Mouse (Mus musculus) CD4-positive, CD25-positive, alpha-beta regulatory T cell, adult 2 months (primary cell): ENCODE data around the gene St14.

Source experiments
- DNase-seq: peaks from one replicate; pipeline ENCODE4 v3.0.0-alpha.2; 2012; ENCODE audit warnings: low read depth, low spot score

The St14 gene

DNA sequence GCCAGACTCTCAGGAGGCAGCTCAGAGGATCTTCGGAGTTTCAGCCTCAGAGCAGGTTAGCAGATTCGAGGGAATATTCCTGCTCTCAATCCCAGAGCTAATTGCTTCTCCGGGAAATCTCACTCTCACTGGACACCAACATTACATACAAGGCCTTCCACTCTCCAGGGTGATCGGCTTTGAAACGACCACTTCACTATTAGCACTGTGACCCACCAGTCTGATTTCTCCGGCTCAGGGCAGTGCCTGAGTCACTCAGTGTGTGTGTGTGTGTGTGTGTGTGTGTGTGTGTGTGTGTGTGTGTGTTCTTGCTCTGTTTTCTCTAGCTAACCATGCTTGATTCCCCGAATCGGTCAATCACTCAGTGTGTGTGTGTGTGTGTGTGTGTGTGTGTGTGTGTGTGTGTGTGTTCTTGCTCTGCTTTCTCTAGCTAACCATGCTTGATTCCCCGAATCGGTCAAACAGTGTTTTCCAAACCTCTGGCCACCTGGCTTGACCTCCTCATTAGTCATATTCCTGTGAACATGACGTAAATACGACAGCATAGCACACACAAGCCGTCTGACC, 9.1 kb downstream of the St14 start:
- DNase-seq, result no peak

DNA sequence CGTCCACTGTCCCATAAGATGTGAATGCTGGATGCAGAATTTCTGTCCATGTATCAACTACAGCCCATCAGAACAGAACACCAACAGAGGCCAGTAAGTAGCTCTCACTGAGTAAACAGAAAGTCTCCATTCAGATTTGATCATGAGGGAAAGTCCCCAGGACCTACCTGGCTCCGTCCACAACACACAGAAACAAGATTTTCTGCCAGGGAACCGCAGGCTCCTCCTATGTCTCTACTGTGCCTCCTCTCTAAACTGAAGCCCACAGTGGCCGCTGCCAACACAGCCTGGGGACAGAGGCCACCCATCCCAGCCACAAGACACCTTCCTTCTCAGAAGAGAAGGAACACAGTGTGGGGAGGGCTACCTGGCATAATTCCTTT, 11.1 kb downstream of the St14 start:
- DNase-seq, result peak; percentile 27

DNA sequence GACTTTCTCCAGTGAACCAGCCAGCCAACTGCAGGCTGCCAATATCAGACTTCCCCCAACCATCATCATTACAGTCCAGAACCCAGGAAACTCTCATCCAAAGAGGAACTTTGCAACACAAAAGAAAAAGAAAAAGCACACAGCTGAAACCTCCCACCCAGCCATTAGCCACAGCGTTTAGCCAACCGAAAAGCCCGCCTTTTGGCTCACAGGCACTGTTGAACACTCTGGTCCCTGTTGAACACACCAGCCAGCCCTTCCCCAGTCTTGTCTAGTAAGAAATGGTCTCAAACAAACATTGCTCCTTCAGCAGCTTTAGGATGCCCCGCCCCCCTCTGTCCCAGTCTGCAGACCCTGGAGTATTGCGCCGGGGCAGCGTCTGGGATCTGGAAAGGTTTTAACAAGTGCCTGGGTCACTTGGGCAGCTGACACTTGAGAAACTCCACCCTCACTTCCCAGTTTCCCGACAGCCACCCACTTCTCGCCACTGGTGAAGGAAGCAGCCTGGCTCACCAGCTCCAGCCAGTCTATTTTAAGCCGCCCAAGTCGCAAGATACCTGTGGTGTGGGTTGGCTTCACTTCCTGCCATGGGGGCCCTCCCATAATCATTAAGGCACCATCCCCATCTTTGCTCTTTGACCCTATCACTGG, 11.6 kb downstream of the St14 start:
- DNase-seq, result peak; percentile 9

DNA sequence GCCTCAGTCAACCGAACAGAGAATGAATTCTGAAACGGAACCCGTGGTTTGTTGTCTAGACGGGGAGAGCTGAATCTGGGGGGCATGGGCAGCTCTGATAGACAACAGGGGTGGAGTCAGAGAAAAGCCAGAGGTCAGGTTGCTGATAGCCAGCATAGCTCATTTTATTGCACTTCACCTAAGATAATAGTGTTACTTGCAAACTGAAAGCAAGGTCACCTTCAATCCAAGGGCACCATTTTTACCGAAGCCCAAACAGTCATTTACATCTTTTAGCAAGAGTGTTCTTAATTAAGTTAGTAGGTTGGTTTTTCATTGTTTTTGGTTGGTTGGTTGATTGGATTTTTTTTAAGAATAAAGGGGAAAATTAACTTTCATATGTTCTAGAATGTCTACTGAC, 12.2 kb downstream of the St14 start:
- no peak for DNase-seq

DNA sequence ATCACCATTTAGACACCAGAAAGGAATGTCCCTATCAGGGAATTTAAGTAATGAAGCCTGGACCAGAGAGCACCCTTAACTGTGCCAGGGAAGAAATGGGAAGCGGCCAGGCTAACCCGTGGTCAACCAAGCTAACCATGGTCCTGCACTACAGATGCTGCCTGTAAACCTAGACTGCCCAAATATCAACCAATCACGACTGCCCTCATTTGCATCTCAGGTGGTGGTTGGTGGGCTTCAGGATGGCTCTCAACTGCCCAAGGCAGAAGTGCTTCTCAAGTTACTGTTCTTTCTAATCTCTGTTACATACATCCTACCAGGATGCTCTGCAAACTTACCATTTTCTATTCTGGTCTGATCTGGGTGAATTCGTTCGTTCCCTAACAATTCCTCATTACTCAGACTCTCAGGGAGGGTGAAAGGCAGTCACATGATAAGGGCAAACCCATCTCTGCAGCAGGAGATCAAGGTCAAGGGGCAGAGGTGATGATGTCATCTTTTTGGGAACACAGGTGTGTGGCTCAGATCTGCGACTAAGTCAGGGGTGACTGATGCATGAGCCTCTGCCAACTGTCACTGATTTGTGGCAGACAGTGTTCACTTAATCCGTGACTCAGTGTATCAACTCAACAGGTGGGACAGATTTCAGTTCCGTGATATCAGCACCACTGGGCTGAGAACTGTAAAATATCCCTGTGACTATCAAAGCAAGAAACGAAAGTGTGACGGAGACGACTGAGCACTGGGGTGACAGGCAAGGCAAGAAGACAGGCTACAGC, 12.9 kb downstream of the St14 start:
- DNase-seq, result no peak

DNA sequence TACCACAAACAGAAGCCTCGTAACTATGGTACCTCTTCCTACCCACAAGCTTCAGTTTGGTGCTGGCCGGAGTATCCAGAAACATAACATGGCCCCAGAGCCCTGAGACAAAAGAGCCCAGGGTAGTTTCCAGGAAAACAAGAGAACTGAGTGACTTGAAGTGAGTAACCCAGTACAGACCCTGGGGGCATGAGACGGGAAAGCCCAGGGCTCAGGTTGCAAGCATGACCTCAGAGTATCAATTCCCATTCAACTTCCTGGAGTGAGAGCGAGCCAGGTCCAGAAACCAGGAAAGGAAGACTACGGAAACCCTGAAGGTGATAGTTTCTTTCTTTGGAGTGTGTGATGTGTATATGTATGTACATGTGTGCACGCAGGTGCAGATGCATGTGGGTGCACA, 14.2 kb downstream of the St14 start:
- no peak for DNase-seq

DNA sequence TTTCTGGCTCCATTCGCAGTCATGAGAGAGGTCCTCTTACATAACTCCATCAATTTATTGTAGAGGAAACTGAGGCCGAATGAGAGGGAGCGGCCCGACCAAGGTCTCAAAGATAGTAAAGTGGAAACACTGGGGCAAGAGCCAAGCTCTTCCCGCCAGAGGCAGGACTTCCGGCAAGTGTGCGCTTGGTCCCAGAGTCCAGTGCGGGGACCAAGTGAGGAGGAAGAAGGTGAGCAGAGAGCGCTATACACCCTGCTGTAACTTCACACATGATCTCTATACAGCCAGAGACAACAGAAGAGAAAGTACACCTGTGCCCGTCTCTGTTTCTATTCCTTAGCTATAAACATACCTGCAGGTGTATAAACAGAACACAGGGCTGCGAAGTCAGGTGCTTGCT, 14.6 kb downstream of the St14 start:
- no peak for DNase-seq

DNA sequence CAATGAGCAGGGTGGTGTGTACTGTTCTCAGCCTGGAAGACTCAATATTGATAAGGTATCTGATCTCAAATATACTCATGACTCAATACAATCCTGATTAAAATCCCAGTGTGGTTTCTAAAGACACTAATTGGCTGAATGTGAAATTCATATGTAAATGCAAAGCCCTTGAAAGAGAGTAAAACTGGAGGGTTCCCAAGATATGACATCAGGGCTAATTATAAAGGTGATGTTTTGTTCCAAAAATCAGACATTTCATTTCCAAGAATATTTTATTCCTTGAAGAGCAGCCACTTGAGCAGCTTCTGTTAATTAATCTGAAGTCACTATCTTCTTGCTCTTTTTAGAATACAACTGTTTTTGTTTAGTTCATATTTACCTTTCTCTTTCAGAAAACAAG, 16.1 kb downstream of the St14 start:
- no peak for DNase-seq

DNA sequence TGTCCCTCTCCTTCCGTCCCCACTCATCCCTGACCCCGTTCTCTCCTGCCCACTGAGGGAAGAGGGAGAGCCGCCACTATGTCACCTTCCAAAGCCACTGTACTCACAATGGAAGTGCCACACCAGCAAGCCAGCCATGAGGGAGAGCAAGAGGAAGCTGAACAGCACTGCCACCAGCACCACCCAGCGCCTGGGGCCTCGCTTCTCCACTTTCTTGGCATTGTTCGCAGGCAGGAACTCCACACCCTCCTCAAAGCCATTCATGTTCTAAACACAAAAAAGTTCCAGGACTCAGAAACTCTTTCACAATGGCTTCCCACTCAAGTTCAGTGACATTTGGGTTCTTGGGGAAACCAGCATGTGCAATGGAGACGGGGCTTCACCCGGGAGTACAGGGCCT, 23.2 kb downstream of the St14 start:
- DNase-seq, result no peak

DNA sequence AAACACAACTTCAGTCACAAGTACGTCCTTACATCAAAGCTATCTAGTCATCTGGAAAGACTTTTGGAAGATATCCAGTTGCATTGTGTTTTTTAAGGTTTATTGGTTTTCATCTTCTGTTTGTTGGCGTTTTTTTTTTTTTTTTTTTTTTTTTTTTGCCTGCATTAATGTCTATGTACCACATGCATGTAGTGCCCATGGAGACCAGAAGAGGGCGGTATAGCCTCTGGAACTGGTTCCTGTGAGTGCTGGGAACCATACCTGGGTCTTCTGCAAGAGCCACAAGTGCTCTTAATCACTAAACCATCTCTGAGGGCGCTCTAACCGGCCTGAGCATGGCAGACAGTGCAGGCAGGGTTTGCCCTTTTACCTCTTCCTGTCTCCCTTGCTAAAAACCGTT, 33.5 kb downstream of the St14 start:
- no peak for DNase-seq

DNA sequence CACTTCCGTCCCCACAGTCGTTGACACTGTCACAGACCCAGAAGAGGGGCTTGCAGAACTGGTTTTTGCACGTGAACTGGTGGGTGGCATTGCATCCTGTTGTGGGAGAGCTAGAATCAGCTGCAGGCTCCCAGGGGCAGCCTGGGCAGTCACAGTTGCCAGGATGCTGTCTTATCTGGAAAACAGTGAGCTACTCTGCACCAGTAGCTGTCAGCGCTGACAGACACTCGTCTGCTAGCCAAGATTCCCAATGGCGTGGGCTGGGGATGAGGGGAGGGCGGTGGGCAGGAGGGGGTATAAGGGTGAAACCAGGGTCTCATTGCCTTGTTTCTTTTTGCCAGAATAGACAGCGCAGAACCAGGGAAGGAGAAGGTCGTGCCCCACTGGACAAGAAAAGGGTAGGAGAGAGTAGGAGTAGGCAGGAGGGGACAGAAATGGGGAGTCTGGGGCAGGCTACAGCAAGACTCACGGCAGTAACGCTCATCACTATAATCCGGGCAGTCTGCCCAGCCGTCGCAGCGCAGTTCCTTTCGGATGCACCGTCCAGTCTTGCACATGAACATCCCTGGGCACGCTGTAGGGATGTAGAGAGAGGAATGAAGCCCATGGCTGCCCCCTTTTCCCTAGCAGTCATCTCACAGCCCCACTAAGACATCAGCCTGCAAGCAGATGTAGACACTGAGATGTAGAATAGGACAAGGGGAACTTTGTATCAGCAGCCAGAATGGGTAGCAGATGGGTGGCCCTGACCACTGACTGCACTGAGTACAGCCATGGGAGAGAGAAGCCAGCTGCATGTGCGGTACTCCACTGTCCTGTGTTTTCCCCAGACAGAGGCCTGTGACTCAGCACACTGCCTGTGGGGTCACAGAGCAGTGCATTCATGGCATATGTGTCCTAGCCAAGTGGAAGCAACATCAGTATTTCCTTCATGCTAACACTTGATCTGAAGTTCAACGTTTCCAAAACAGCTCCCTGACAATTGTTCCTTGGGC, 34.3 kb downstream of the St14 start:
- DNase-seq, result no peak

DNA sequence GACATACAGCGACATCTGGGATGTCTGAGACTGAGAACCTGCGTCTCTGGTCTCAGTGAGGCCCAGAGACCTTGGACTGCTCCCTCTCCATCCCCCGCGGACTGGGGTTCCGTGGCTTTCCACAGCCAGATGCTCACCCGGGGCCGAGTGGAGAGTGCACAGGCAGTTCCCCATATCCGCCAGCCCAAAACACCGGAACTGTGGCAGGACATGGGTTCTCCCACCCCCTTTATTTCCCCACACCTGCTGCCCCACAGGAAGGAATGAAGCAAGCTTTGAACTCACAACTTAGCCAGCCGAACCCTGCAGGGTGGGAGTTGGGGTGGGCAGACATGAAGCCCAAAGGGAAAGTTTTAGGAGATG, 38.8 kb downstream of the St14 start:
- DNase-seq, result no peak

DNA sequence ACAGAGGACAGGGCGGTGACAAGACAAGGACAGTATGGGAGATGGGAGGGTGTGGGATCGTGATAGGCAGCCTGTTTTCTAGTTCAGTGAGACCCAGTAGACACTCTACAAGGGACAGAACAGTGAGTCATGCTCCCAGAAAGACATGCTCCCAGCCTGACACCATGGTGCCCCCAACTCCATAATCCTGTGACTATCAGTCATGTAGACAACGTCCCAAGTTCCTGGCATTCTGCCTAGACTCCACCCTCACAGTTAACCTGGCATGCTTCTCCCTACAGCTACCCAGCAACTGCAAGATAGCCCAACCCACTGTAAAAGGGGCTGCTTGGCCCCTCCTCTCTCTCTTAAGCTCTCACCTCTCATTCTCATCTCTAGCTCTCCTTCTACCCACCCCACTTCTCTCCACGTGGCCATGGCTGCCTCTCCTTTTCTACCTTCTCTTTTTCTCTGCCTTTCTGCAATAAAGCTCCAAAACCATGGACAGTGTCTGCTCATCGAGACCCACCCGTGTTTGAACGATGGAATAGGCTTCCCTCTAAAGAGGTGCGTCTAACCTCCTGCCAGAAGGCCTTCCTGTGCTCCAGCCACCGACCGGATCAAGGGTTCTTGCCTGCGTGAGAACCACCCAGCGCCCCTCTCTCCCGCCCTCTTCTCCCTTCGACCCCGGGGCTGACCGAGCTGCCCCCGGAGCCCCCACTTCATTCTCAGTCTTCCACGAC, 39.4 kb downstream of the St14 start:
- DNase-seq, result no peak

DNA sequence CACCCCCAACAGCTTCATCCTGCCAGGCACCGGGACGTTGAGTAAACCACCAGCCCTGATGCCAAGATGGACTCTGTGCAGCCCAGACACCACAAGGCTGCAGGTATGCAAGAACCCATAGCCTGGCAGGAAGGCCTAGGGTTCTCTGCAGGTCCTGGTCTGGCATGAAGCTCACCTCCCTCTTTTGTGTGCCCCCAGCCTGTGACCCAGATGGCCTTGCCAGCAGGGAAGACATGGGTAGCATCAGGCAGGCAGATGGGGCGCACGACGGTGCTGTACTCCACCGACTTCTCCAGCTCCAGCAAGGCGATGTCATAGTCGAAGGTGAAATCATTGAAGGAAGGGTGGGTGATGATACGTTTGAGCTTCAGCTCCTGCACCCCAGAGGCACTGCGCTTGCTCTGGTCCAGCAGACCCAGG, 40.5 kb downstream of the St14 start:
- DNase-seq, result no peak

DNA sequence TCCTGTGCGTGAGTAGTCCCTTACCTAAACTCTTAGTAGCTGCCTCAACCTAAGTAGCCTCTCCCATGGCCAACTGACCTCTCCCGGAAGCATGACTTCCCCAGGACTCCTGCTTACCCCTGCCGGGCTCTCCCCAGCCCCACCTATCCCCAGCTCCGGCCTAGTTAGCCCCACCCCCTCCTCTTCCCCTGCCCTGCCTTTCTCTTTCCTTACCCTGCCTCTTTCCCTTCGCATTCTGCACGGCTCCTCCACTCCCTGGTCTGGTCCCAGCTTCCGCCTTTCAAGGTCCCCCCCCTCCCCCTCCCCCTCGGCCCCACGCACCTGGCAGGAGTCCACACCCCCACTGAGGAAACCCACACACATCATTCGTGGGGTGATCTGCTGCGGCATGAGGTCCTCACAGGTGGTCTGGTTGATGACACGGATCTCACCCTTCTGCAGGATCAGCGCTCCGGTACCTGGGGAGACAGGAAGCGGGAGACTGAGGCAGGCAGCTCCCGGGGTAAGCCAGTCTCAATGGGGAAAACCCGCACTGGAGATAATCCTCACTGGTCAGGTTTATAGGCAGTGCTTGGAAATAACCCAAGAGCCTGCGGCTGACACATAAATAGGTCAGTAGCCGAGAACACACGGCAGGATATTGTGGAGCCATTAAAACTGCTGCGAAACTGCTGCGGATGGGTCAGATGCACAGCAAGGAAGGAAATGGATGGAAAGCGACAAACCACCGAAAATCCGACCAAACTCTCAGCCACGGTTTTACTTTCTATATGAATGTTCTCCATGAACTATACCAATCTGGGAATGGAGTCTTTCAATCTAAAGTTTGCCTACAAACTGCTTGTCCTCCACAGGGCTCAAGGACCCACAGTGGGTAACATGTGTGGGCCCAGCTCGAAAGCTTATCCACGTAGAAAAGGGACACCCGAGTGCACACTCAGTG, 41.3 kb downstream of the St14 start:
- DNase-seq, result no peak

DNA sequence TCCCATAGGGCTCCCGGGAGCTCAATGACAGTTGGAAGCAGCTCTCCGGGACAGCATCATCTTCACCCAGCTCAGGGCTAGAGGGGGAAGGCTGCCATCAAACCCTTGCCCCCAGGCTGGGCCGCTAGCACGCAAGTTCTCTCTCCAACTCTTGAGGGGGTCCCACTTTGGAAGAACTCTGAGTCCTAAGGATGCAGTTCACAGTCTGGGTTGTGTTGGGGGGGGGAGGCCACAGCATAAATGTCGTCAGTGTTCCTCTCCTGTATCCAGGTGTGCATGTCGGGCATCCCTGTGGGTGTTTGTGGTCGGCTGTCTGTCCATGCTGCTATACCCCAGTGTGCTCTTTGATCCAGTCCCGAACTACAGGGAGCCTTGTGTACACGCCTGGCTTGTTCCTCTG, 42.1 kb downstream of the St14 start:
- DNase-seq, result no peak

DNA sequence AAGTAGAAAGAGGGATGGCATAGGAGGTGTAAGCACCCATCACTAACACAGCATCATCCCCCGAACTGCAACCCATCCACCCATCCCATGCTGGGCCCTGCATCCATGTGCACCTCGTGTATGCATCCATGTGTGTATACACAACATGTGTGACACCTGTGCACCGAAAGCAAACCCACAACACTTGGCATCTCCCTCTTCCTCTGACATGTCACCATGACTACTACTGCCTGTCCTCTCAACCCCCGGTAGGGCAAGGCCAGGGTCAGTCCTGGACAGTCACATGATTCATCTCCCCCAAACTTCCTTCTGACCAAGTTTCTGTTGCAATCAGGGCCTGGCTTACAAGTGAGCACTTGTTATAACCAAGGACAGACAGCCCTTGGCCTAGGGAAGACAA, 42.8 kb downstream of the St14 start:
- no peak for DNase-seq

DNA sequence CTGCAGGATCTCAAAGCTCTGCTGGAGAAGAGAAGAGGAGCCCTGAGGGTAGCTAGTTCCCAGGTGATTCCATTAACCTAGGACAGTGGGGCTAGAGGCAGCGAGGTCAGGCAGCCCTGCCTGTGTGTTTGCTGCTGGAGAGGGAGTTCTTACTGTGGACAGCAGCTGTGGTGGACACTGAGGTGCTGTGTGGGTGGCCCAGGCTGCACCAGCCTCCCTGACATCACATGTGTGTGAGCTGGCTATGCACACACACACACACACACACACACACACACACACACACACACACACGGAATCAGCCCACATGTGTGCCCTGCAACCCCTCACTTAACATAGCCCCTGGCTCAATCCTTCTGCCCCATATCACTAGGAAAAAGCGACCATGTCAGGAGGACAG, 43.5 kb downstream of the St14 start:
- no peak for DNase-seq

DNA sequence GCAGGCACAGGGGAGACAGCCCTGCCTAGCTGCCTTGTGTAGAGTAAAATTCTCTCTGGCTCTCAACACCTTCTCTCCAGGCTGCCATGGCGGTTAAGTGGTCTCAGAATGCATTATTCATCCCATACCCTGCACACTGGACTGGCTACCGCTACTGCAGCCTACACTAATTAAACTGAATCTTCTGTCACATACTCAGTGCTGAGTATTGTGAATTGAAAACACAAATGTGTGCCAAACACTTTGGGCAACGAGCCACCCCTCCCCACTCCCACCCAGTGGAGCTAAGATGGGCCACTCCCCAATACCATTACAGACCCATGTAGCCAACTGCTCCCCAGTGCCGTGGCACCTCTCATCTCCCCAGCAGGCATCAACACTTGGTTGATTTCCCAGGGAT, 44.2 kb downstream of the St14 start:
- DNase-seq, result no peak

DNA sequence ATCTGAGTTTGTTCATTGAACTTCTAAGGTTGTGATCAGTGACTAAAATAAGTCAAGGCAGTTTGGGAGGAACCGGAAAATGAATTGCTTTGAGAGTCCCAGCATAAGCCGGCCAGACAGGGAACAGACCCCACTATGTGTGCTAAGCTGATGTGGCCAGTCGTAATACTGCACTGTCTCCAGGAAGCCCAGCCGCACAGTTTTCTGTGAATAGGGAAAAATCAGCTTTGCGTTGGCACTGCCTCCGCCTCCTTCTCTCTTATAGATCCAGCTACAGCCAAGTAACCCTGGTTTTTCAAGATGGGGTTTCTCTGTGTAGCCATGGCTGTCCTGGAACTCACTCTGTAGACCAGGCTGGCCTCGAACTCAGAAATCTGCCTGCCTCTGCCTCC, 44.9 kb downstream of the St14 start:
- DNase-seq, result no peak
